Mouse (Mus musculus) gastrocnemius, adult 2 months (tissue): ENCODE data around the gene Gm773. TPM values are rescaled to one million over a fixed set of nuclear protein-coding genes. Genes with fewer than 3 reads are reported as not detected.
"Not testable (repeated sequence)": the region's sequence is repeated elsewhere in the genome, so short reads cannot be mapped to it uniquely, and the experiment has no call there.

ENCODE experiments used
- DNase-seq: peaks from one replicate; pipeline ENCODE4 v3.0.0; 2022
- H3K27ac ChIP-seq: fragments of 200-600 bp; 2 replicates; pipeline ENCODE4 v1.8.1; 2022; ENCODE audit warnings: mild to moderate bottlenecking
- H3K4me3 ChIP-seq: fragments of 200-600 bp; 2 replicates; pipeline ENCODE4 v1.8.1; 2022; ENCODE audit warnings: mild to moderate bottlenecking, moderate library complexity
- CTCF ChIP-seq: fragments of 200-600 bp; IDR thresholded peaks from 2 replicates; pipeline ENCODE4 v1.8.1; 2022; ENCODE audit warnings: antibody characterized with exemption, mild to moderate bottlenecking, moderate library complexity
- intact Hi-C: fragments of 180-260 bp; cut with DNase I; formaldehyde crosslinking; loops from one replicate; pipeline ENCODE4 v1.15.1; 2025
- long read RNA-seq, 2 experiments: library from polyadenylated mRNA; stranded (forward); transcript quantifications; one replicate each; pipeline ENCODE4 v2.0.0; 2021
- total RNA-seq, 2 experiments: library from RNA; stranded (reverse); gene quantifications; 2 replicates each; pipeline ENCODE4 v1.2.3; 2021

Gene Gm773
- not detected for total RNA-seq
- long read RNA-seq, experiment 1, result 0 reads
- long read RNA-seq, experiment 2, result 0 reads

- no peak within 1 kb of the TSS for H3K27ac ChIP-seq
- TF ChIP-seq CTCF, result no peak
- intact Hi-C loops, result no loop called here
- DNase-seq, result no peak
- H3K4me3 ChIP-seq, result no peak within 1 kb of the TSS
Measured at GRCm38 (mm10) chrX:56212771-56213170, at the start of gene Gm773. TSS of gene Gm773 (minus strand) at chrX:56212881.

DNA sequence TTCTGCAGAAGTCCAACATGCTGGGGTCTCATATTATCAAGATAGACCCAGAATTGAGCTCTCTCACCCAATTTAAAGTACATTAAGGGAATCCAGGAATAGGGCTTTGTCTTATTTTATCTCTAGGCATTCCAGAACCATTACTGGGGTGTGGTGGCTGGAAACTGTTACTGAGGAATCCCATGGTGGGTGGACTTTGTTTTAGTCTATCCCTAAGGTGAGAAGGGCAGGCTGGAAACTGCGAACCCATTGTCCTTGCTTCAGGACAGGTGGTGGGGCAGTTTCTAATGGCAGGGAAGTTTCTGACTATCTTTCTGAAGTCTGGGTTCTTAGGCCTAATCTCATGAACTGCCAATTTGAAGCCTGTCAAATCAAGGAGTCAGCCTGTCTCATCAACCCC, 26.2 kb downstream of the Gm773 start:
- intact Hi-C loops, H3K4me3 ChIP-seq, DNase-seq, H3K27ac ChIP-seq: not testable (repeated sequence)

GRCm38 (mm10) chrX:56151396-56151795, 61.3 kb downstream of the Gm773 start:
- H3K27ac ChIP-seq, result no peak overlapping the region
- DNase-seq, result no peak
- intact Hi-C loops, result no loop called here
- H3K4me3 ChIP-seq, result no peak overlapping the region
- no peak for TF ChIP-seq CTCF

Other genes with a start within 250 kb of the Gm773 start
- gene 3830403N18Rik, start 76.3 kb downstream of the Gm773 start, total RNA-seq, result not detected
- gene Zfp449, start 133.5 kb upstream of the Gm773 start, total RNA-seq, result 1 to 10 TPM; 2.1 to 3.5 TPM
- not detected for gene Smim10l2a, start 161.7 kb upstream of the Gm773 start, total RNA-seq
- 1 to 10 TPM; 1.2 to 1.5 TPM for gene Gm2174, start 235.1 kb upstream of the Gm773 start, total RNA-seq
- 1 to 10 TPM; 4.7 to 5.9 TPM for gene Ints6l, start 242.0 kb upstream of the Gm773 start, total RNA-seq